Mouse (Mus musculus) heart, embryonic 16.5 days (tissue): ENCODE results near the gene Bmpr1b. TPM values are rescaled to one million over a fixed set of nuclear protein-coding genes. Genes with fewer than 3 reads are reported as not detected.

Experiments
- ATAC-seq: fragments of 200-750 bp; cut with Nextera tagmentation; replicated peaks from 2 replicates; pipeline ENCODE4 v1.8.0; 2017; ENCODE audit warnings: moderate number of reproducible peaks; ENCODE audit not compliant: insufficient read depth, low FRiP score; ENCODE audit errors: extremely low read depth
- H3K27ac ChIP-seq: fragments of 300-500 bp; sonication (generic); 2 replicates; pipeline ENCODE4 v1.5.1; 2014; ENCODE audit warnings: mild to moderate bottlenecking, low read length, control low read depth, moderate library complexity
- H3K27me3 ChIP-seq: fragments of 300-500 bp; sonication (generic); 2 replicates; pipeline ENCODE4 v1.6.1; 2014; ENCODE audit warnings: low read length, mixed read lengths; ENCODE audit not compliant: control insufficient read depth, insufficient read depth
- H3K36me3 ChIP-seq: fragments of 300-500 bp; sonication (generic); 2 replicates; pipeline ENCODE4 v1.6.1; 2014; ENCODE audit not compliant: control insufficient read depth, insufficient read depth
- H3K4me1 ChIP-seq: fragments of 300-500 bp; sonication (generic); 2 replicates; pipeline ENCODE4 v1.6.1; 2014; ENCODE audit warnings: low read length, mixed read lengths; ENCODE audit not compliant: control insufficient read depth, insufficient read depth
- H3K4me2 ChIP-seq: fragments of 300-500 bp; sonication (generic); 2 replicates; pipeline ENCODE4 v1.6.1; 2014; ENCODE audit warnings: low read depth, mild to moderate bottlenecking, control low read depth, low read length
- H3K4me3 ChIP-seq: fragments of 300-500 bp; sonication (generic); 2 replicates; pipeline ENCODE4 v1.5.1; 2014; ENCODE audit warnings: mild to moderate bottlenecking, control low read depth, low read length
- H3K9ac ChIP-seq: fragments of 300-500 bp; sonication (generic); 2 replicates; pipeline ENCODE4 v1.6.1; 2014; ENCODE audit warnings: low read length, control low read depth
- H3K9me3 ChIP-seq: fragments of 300-500 bp; sonication (generic); replicated peaks from 2 replicates; pipeline ENCODE4 v1.6.1; 2016; ENCODE audit warnings: low read length; ENCODE audit not compliant: control insufficient read depth
- WGBS: fragments of 180-500 bp; shearing (Covaris S2); extraction: QIAGEN DNeasy Blood & Tissue Kit; methylation state at CpG from one replicate; pipeline ENCODE4 v1.1.7; 2014; 5-methylcytosine and 5-hydroxymethylcytosine counted together
- polyA plus RNA-seq: library from polyadenylated mRNA; unstranded; fragments of >200 nt; fragmentation: Nextera tagmentation; extraction: Ambion mirVana; gene quantifications from 2 replicates; pipeline ENCODE4 v1.2.1, GENCODE M21; 2015

Bmpr1b gene
- polyA plus RNA-seq, 1 experiment from 2014 or later, result 0.37 TPM

GRCm38 (mm10) chr3:141793755-141794154 is 375.5 kb downstream of the Bmpr1b start:
- no peaks in the 10 kb centered on the region for H3K4me1 ChIP-seq
- no peak overlapping the region for H3K4me2 ChIP-seq
- H3K9me3 ChIP-seq, result no peaks in the 10 kb centered on the region
- 81% methylated on average over 2 of the region's 2 CpGs for WGBS
- no peak for ATAC-seq
- H3K27ac ChIP-seq, result no peak overlapping the region
- H3K4me3 ChIP-seq, result no peak overlapping the region
- H3K27me3 ChIP-seq, result no peaks in the 10 kb centered on the region
- no peaks in the 10 kb centered on the region for H3K36me3 ChIP-seq
- no peak overlapping the region for H3K9ac ChIP-seq

GRCm38 (mm10) chr3:141792106-141792505 is 377.1 kb downstream of the Bmpr1b start:
- no peak overlapping the region for H3K4me3 ChIP-seq
- H3K9ac ChIP-seq, result no peak overlapping the region
- H3K4me2 ChIP-seq, result no peak overlapping the region
- WGBS, result 78% methylated on average over 1 of the region's 1 CpGs
- H3K27me3 ChIP-seq, result no peaks in the 10 kb centered on the region
- no peak for ATAC-seq
- H3K9me3 ChIP-seq, result no peaks in the 10 kb centered on the region
- H3K4me1 ChIP-seq, result no peaks in the 10 kb centered on the region
- H3K27ac ChIP-seq, result no peak overlapping the region
- no peaks in the 10 kb centered on the region for H3K36me3 ChIP-seq

DNA sequence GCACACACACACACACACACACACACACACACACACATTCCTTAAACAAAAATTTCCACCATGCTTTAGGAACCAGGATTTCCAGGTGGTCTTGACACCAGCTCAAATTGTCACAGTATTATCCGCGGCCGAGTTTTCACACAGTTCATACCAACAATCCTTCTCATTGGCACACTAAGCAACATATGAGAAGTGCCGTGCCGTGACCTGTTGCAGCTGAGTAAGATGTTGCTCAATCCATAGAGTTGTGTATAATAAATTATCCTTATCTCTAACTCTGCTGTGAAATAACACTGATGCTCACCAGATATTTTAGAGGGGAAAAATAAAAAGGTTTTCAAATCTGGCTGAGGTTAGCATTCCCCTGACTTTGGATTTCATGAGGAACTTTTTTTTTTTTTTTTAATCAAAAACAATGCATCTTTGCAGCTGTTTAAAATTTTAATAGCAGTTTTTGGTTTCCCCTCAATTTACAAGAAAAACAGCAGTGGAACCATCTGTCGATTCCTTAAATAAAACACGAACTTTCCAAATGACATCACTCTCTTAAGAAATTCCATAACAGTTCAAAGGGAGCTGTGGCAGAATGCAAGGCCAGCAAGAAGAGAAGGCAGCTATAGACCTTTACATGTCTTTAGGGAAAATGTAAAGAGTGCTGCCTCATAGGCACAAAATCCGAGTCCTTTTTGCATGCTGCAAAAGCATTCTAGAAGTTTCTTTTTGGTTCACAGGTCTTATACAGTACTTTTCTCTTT is 378.0 kb downstream of the Bmpr1b start:
- H3K4me2 ChIP-seq, result no peak overlapping the region
- H3K27me3 ChIP-seq, result no peaks in the 10 kb centered on the region
- no peaks in the 10 kb centered on the region for H3K9me3 ChIP-seq
- ATAC-seq, result no peak
- no peak overlapping the region for H3K27ac ChIP-seq
- H3K9ac ChIP-seq, result no peak overlapping the region
- no peaks in the 10 kb centered on the region for H3K36me3 ChIP-seq
- no peak overlapping the region for H3K4me3 ChIP-seq
- 76% methylated on average over 8 of the region's 8 CpGs for whole genome bisulfite sequencing
- no peaks in the 10 kb centered on the region for H3K4me1 ChIP-seq

Other genes starting within 250 kb of the Bmpr1b start
- 235 and 246 TPM in 2 replicates for gene Pdlim5, start 226.3 kb upstream of the Bmpr1b start, polyA plus RNA-seq